Mouse (Mus musculus) ES-E14 (cell line): Measurements from ENCODE around the gene Macf1.

Source experiments
- CHD2 ChIP-seq: IDR thresholded peaks from 2 replicates; pipeline ENCODE4 v1.6.1; 2014; ENCODE audit warnings: mild to moderate bottlenecking, low read depth, low read length, inconsistent platforms
- HCFC1 ChIP-seq: IDR thresholded peaks from 2 replicates; pipeline ENCODE4 v1.6.1; 2012; ENCODE audit warnings: low read length, inconsistent platforms, borderline replicate concordance; ENCODE audit not compliant: insufficient read depth
- MAFK ChIP-seq: IDR thresholded peaks from 2 replicates; pipeline ENCODE4 v1.6.1; 2014; ENCODE audit warnings: mild to moderate bottlenecking, low read depth, low read length, inconsistent platforms; ENCODE audit not compliant: insufficient read depth
- ZC3H11A ChIP-seq: IDR thresholded peaks from 2 replicates; pipeline ENCODE4 v1.6.1; 2012; ENCODE audit warnings: low read depth, mild to moderate bottlenecking, inconsistent platforms, low read length, borderline replicate concordance
- ZNF384 ChIP-seq: IDR thresholded peaks from 2 replicates; pipeline ENCODE4 v1.6.1; 2012; ENCODE audit warnings: low read depth, low read length, inconsistent platforms

DNA sequence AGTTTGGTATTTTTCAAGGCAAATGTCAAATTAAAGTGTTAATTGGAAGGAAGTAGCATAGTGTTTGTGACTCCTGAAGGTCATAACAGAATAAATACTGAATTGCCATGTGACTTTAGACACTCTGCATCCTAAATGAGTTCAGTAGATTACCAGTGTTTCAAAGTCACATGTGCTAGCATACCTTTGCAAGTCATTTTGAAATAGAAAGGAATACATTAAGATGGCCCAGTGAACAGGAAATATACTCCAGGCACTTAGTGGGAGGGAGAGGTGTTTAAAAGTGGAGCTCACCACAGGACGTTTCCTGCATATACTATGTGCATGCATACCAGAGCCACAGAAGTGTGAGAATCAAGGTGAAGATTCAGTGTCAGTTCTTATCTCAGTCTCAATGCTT, 174.0 kb downstream of the Macf1 start:
- no peak for TF ChIP-seq MAFK
- TF ChIP-seq ZNF384: no peak
- no peak for TF ChIP-seq ZC3H11A
- TF ChIP-seq CHD2: no peak
- no peak for TF ChIP-seq HCFC1
